Mouse (Mus musculus): ENCODE results near the gene Ccnf. TPM values are rescaled to one million over a fixed set of nuclear protein-coding genes. Genes with fewer than 3 reads are reported as not detected.

Gene Ccnf
- total and polyA plus RNA-seq, 3 experiments: 26.4 to 60.7 (median 40.1) TPM

DNA sequence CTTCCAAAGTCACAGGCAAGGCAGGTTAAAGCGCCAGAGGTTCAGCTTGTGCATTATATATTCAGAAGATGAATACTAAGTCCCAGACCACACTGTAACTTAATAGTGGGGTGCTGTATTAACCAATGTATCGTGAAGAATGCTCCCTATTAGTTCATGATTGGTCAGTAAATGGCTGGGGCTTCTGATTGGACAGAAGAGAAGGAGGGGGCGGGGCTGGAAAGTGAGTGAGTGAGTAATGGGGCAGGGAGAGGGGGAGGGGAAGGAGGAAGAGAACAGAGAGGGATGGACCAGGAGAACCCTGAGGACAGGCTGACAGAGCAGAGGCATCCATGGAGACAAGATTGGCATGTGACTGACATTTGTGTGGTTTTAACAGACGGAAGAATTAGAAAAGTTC, 34.4 kb downstream of the Ccnf start:
- no peak overlapping the region for H3K4me2 ChIP-seq (ENCODE audit: insufficient read depth, low read depth, poor library complexity, severe bottlenecking)
- no peaks in the 10 kb centered on the region for H3K9me3 ChIP-seq (replicated peaks; ENCODE audit: low read length)
- H3K79me2 ChIP-seq (replicated peaks; ENCODE audit: control insufficient read depth, extremely low read depth, insufficient read depth, poor library complexity, severe bottlenecking): no peaks in the 10 kb centered on the region; the same call in 1 of the 2 replicates
- H3K27me3 ChIP-seq (replicated peaks): no peaks in the 10 kb centered on the region
- dilution Hi-C loops (cut with MboI; ENCODE audit: extremely low pct_ligation_motif_present, extremely low pct_unique_long_range_greater_than_20kb, low sequenced_read_pairs) (no loop called here), in situ Hi-C loops (cut with MboI; ENCODE audit: low pct_ligation_motif_present, low pct_unique_long_range_greater_than_20kb, low sequenced_read_pairs) (no loop called here)
- no peak overlapping the region for H3K9ac ChIP-seq (ENCODE audit: insufficient read depth, low read depth)
- H3K36me3 ChIP-seq (replicated peaks in 1 of 2; ENCODE audit: control insufficient read depth in 1 of 2, insufficient read depth in 1 of 2, low read length in 1 of 2): peaks cover 22 to 52% of the 10 kb centered on the region in 2 experiments
- no peak for TF ChIP-seq SMC3 (IDR thresholded peaks at IDR 0.05; ENCODE audit: low read depth, low read length)
- no peak for TF ChIP-seq HCFC1 (IDR thresholded peaks at IDR 0.05; ENCODE audit: low read depth, low read length)
- TF ChIP-seq MAX (IDR thresholded peaks at IDR 0.05; ENCODE audit: low read length): no peak
- TF ChIP-seq JUN (IDR thresholded peaks at IDR 0.05; ENCODE audit: insufficient read depth, low read depth, low read length): no peak
- TF ChIP-seq ZKSCAN1 (IDR thresholded peaks at IDR 0.05; ENCODE audit: borderline replicate concordance, low read depth, low read length): no peak
- TF ChIP-seq RAD21 (IDR thresholded peaks at IDR 0.05; ENCODE audit: low read depth, low read length): no peak
- TF ChIP-seq CHD2 (IDR thresholded peaks at IDR 0.05; ENCODE audit: low read length): peak; percentile 44; the same call in 1 of the 2 replicates
- no peak for TF ChIP-seq MAZ (IDR thresholded peaks at IDR 0.05; ENCODE audit: low read depth, low read length)
- H3K27ac ChIP-seq (ENCODE audit: insufficient read depth, low read depth): no peak overlapping the region
- H3K4me3 ChIP-seq (replicated peaks in 1 of 3; ENCODE audit: low read depth in 2 of 3, low read length in 2 of 3, poor library complexity in 1 of 3): no peak overlapping the region
- peaks cover 7 to 18% of the 10 kb centered on the region in 2 experiments for H3K4me1 ChIP-seq (ENCODE audit: control insufficient read depth in 1 of 2, insufficient read depth in 2 of 2)
- DNase-seq (ENCODE audit: extremely low read depth): peak; percentile 48

DNA sequence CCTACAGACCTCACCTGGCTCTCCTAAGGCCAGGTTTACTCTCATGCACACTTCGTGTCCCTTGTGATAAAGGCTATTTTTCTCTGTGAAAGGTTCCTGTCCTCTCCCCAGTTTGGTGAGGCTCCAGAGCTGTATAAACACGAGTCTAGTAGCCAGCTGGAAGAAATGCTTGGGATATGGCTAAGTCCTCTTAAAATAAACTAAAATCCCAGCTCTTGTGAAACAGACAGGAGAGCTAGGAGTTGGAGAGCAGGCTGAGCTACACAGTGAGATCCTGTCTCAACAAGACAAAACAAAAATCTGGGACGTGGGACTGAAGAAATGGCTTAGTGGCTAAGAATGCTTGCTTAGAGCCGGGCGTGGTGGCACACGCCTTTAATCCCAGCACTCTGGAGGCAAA, 38.1 kb downstream of the Ccnf start:
- Histone ChIP-seq H3K4me3 (replicated peaks in 1 of 3; ENCODE audit: low read depth in 2 of 3, low read length in 2 of 3, poor library complexity in 1 of 3) (no peak overlapping the region), H3K27ac (ENCODE audit: insufficient read depth, low read depth) (no peak overlapping the region), H3K9ac (ENCODE audit: insufficient read depth, low read depth) (no peak overlapping the region), H3K4me2 (ENCODE audit: insufficient read depth, low read depth, poor library complexity, severe bottlenecking) (no peak overlapping the region), H3K9me3 (replicated peaks; ENCODE audit: low read length) (no peaks in the 10 kb centered on the region), H3K27me3 (replicated peaks) (no peaks in the 10 kb centered on the region), H3K4me1 (ENCODE audit: control insufficient read depth in 1 of 2, insufficient read depth in 2 of 2) (no peaks in the 10 kb centered on the region), H3K79me2 (replicated peaks; ENCODE audit: control insufficient read depth, extremely low read depth, insufficient read depth, poor library complexity, severe bottlenecking) (no peaks in the 10 kb centered on the region), H3K36me3 (replicated peaks in 1 of 2; ENCODE audit: control insufficient read depth in 1 of 2, insufficient read depth in 1 of 2, low read length in 1 of 2) (peaks cover 20 to 43% of the 10 kb centered on the region in 2 experiments)
- DNase-seq (ENCODE audit: extremely low read depth): no peak
- dilution Hi-C loops (cut with MboI; ENCODE audit: extremely low pct_ligation_motif_present, extremely low pct_unique_long_range_greater_than_20kb, low sequenced_read_pairs): no loop called here
- no peak for TF ChIP-seq ZNF384 (IDR thresholded peaks at IDR 0.05; ENCODE audit: low read depth, low read length)
- no peak for TF ChIP-seq ZMIZ1 (IDR thresholded peaks at IDR 0.05; ENCODE audit: low read depth, low read length)
- no peak for TF ChIP-seq MAX (IDR thresholded peaks at IDR 0.05; ENCODE audit: low read length)
- no peak for TF ChIP-seq MAFK (IDR thresholded peaks at IDR 0.05; ENCODE audit: insufficient replicate concordance, low read length)
- TF ChIP-seq UBTF (IDR thresholded peaks at IDR 0.05; ENCODE audit: low read depth, low read length): no peak
- no peak for TF ChIP-seq TCF12 (IDR thresholded peaks at IDR 0.05; ENCODE audit: low read depth, low read length)
- no peak for TF ChIP-seq USF2 (conservative IDR thresholded peaks at IDR 0.05; ENCODE audit: low read depth, low read length)
- in situ Hi-C loops (cut with MboI; ENCODE audit: low pct_ligation_motif_present, low pct_unique_long_range_greater_than_20kb, low sequenced_read_pairs): no loop called here
